14 mouse cellular contexts compared by ENCODE assay signal in the genomic region with DNA sequence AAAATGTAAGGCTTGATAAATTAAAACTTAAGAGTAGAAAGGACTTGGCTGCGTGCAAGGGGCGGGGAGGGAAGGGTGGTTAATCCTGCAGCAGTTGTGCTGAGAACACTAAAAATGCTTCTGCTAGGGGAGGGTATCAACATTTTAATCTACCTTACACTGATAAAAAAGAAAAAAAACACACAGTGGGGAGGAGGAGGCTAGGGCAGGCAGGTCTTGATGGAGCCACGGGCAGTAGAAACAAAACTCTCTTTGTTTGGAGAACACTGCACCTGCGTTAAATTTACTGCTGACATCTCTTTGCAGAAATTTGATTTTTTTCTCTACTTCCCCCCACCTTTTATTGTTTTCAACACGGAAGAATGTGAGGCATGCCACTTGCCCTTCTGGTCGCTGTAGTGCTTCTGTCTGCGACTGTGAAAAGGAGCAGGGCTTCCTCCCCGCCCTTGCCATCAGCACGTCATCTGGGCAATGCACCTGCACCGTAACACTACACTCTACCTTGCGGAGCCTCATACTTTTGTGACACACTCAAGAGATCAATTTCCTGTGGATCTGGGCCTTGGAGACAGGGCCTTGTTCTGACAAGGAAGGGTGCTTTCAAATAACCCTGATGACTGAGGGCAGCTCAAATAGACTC.
A peak's percentile ranks its signal among the peaks of the same experiment; 100 is the strongest.
DNase-seq lines count a peak whose midpoint lies in the region; ATAC-seq and TF ChIP-seq lines count a peak whose summit lies in the region.
"Had no signal": no experiment of that assay in that cellular context is flagged by ENCODE, and none has a peak within 500 bp of the region (broad histone marks: within the 10 kb centered on the region; RNA-seq: fewer than 3 reads in every experiment).

No protein-coding gene starts in this region.

- WGBS in heart, embryonic 13.5 days, result 41% methylated on average over 11 of the region's 11 CpGs
- WGBS in midbrain, embryonic 14.5 days, result 62% methylated on average over 11 of the region's 11 CpGs

- no peak overlapping the region for H3K27ac ChIP-seq in heart, embryonic 13.5 days (replicated peaks)
- no peak overlapping the region for H3K27ac ChIP-seq in ES-E14 (ENCODE audit: insufficient read depth, low read depth, low read length, poor library complexity, severe bottlenecking)
- no peak overlapping the region for H3K27ac ChIP-seq in midbrain, embryonic 14.5 days (replicated peaks; ENCODE audit: low read depth, low read length)
- H3K27ac ChIP-seq: macrophage had no signal

- no peaks in the 10 kb centered on the region for H3K9me3 ChIP-seq in heart, embryonic 13.5 days
- no peaks in the 10 kb centered on the region for H3K9me3 ChIP-seq in ES-E14 (ENCODE audit: control insufficient read depth, insufficient read depth, low read depth, low read length)
- no peaks in the 10 kb centered on the region for H3K9me3 ChIP-seq in midbrain, embryonic 14.5 days (ENCODE audit: control insufficient read depth, low read length)

- H3K36me3 ChIP-seq in heart, embryonic 13.5 days, result no peaks in the 10 kb centered on the region
- no peaks in the 10 kb centered on the region for H3K36me3 ChIP-seq in ES-E14 (ENCODE audit: control insufficient read depth, insufficient read depth, low read length, poor library complexity, severe bottlenecking)
- no peaks in the 10 kb centered on the region for H3K36me3 ChIP-seq in midbrain, embryonic 14.5 days (ENCODE audit: control insufficient read depth, insufficient read depth, low read length)

- H3K27me3 ChIP-seq in heart, embryonic 13.5 days (replicated peaks), result no peaks in the 10 kb centered on the region
- H3K27me3 ChIP-seq in midbrain, embryonic 14.5 days (ENCODE audit: control insufficient read depth, insufficient read depth, low read length), result no peaks in the 10 kb centered on the region

- H3K4me1 ChIP-seq in heart, embryonic 13.5 days, result 0 out of 2 replicates have a peak, but pooled peaks cover 9% of the 10 kb centered on the region
- H3K4me1 ChIP-seq in ES-E14 (ENCODE audit: control insufficient read depth in 2 of 2, insufficient read depth in 2 of 2, low read length in 2 of 2, poor library complexity in 1 of 2), result peaks cover 2 to 3% of the 10 kb centered on the region in 2 experiments; a peak in 2 of 4 replicates
- H3K4me1 ChIP-seq in midbrain, embryonic 14.5 days (ENCODE audit: control insufficient read depth, insufficient read depth, low read length), result no peaks in the 10 kb centered on the region

- in situ Hi-C loops in ES-E14 (cut with MboI; ENCODE audit: low sequenced_read_pairs in 2 of 2, unreplicated experiment in 2 of 2), result no loop called here

- H3K4me2 ChIP-seq in heart, embryonic 13.5 days, result peak overlapping the region; percentile 29
- no peak overlapping the region for H3K4me2 ChIP-seq in midbrain, embryonic 14.5 days (ENCODE audit: low read length)
- H3K4me2 ChIP-seq: heart, embryonic 11.5 days had no signal

- no peak overlapping the region for H3K9ac ChIP-seq in heart, embryonic 13.5 days
- no peak overlapping the region for H3K9ac ChIP-seq in ES-E14 (ENCODE audit: insufficient read depth, low read depth, low read length, poor library complexity, severe bottlenecking)
- no peak overlapping the region for H3K9ac ChIP-seq in midbrain, embryonic 14.5 days (replicated peaks; ENCODE audit: low read length)

- DNase-seq in heart, adult 8-10 months (ENCODE audit: low spot score), result no peak
- no peak for DNase-seq in ES-E14 (ENCODE audit: low read depth, low spot score)
- DNase-seq in hindlimb bud, embryonic 11.5 days (ENCODE audit: extremely low spot score, low read depth, low spot score), result peak; percentile 12
- peak; percentile 11 for DNase-seq in lung, postnatal 25 days (ENCODE audit: low spot score)
- DNase-seq in c-Kit-positive CD71-positive TER-119-positive erythroid progenitor cells, embryonic 14.5 days (ENCODE audit: low spot score), result no peak
- no peak for DNase-seq in midbrain, embryonic 14.5 days
- DNase-seq in cerebellum, adult 9-10 months, result no peak
- DNase-seq: adrenal gland, adult 8-10 months; spleen, adult 18-20 months had no signal

- ATAC-seq in heart, embryonic 13.5 days (ENCODE audit: extremely low read depth, insufficient number of reproducible peaks, low FRiP score, low TSS enrichment), result no peak
- ATAC-seq in midbrain, embryonic 14.5 days (ENCODE audit: low FRiP score, low TSS enrichment), result no peak
- ATAC-seq: forebrain, embryonic 16.5 days; inflammation-experienced regulatory T-cells, adult 6 months had no signal

- H3K4me3 ChIP-seq in heart, embryonic 13.5 days, result no peak overlapping the region
- H3K4me3 ChIP-seq in ES-E14 (ENCODE audit: insufficient read depth in 1 of 2, low read depth in 1 of 2, low read length in 2 of 2, poor library complexity in 1 of 2, severe bottlenecking in 1 of 2), result no peak overlapping the region
- H3K4me3 ChIP-seq in midbrain, embryonic 14.5 days (replicated peaks; ENCODE audit: low read depth, low read length), result no peak overlapping the region

TF ChIP-seq in ES-E14, 5 proteins besides CTCF, POLR2A, EP300 and RAD21:
- TF ChIP-seq ZC3H11A (IDR thresholded peaks at IDR 0.05; ENCODE audit: borderline replicate concordance, low read depth, low read length) (no peak), ZNF384 (IDR thresholded peaks at IDR 0.05; ENCODE audit: low read depth, low read length) (peak; percentile 49; the same call in 1 of the 2 replicates), MAFK (IDR thresholded peaks at IDR 0.05; ENCODE audit: insufficient read depth, low read depth, low read length) (no peak)

Comparison
In these comparisons a context has a peak if more than half of its experiments do, and no peak if none do; other contexts are left out.
1. DNase-seq: peak in hindlimb bud, embryonic 11.5 days (single experiment) and lung, postnatal 25 days (single experiment); none in heart, adult 8-10 months (single experiment), ES-E14 (single experiment), c-Kit-positive CD71-positive TER-119-positive erythroid progenitor cells, embryonic 14.5 days (single experiment), midbrain, embryonic 14.5 days (single experiment) and cerebellum, adult 9-10 months (single experiment).